Comparison of ENCODE assay signal across 8 mouse cellular contexts in genomic region chr5:143974931-143975630, GRCm38 (mm10). TPM values are rescaled to one million over a fixed set of nuclear protein-coding genes. Genes with fewer than 3 reads are reported as not detected.
DNase-seq lines count a peak whose midpoint lies in the region; ATAC-seq and TF ChIP-seq lines count a peak whose summit lies in the region.

No protein-coding gene starts in this region.

- H3K4me2 ChIP-seq in forebrain, embryonic 16.5 days (ENCODE audit: low read length), result no peak overlapping the region
- no peak overlapping the region for H3K4me2 ChIP-seq in lung, embryonic 15.5 days

- H3K27me3 ChIP-seq in forebrain, embryonic 16.5 days (replicated peaks; ENCODE audit: control insufficient read depth, insufficient read depth, low read length), result no peaks in the 10 kb centered on the region
- no peaks in the 10 kb centered on the region for H3K27me3 ChIP-seq in lung, embryonic 15.5 days

- no peaks in the 10 kb centered on the region for H3K9me3 ChIP-seq in forebrain, embryonic 16.5 days (ENCODE audit: control insufficient read depth, low read length)
- no peaks in the 10 kb centered on the region for H3K9me3 ChIP-seq in lung, embryonic 15.5 days

- peak; percentile 95 for TF ChIP-seq CTCF in layer of hippocampus, adult 2 months (conservative IDR thresholded peaks at IDR 0.05)

- peak; percentile 86 for DNase-seq in NIH3T3 (ENCODE audit: low read depth)
- peak; percentile 33 for DNase-seq in cerebellum, adult 11-12 months
- DNase-seq in heart, postnatal 36 days, result peak; percentile 69 to 71
- DNase-seq in layer of hippocampus, adult 2 months (ENCODE audit: low spot score in 2 of 2), result peak; percentile 34 to 64
- peak; percentile 61 for DNase-seq in ovary, postnatal 36 days (ENCODE audit: low spot score)
- DNase-seq in thymus, postnatal 4 days, result peak; percentile 74

- no peaks in the 10 kb centered on the region for H3K4me1 ChIP-seq in forebrain, embryonic 16.5 days (replicated peaks; ENCODE audit: control insufficient read depth, insufficient read depth, low read length)
- H3K4me1 ChIP-seq in lung, embryonic 15.5 days, result no peaks in the 10 kb centered on the region

- no peaks in the 10 kb centered on the region for H3K36me3 ChIP-seq in forebrain, embryonic 16.5 days (ENCODE audit: control insufficient read depth, insufficient read depth)
- no peaks in the 10 kb centered on the region for H3K36me3 ChIP-seq in lung, embryonic 15.5 days

- H3K4me3 ChIP-seq in forebrain, embryonic 16.5 days (replicated peaks; ENCODE audit: low read length), result no peak overlapping the region
- H3K4me3 ChIP-seq in layer of hippocampus, adult 2 months, result no peak overlapping the region
- H3K4me3 ChIP-seq in lung, embryonic 15.5 days, result no peak overlapping the region

- intact Hi-C loops in heart, postnatal 36 days (cut with DNase I), result loop anchor here (2.0 kb wide), 1 partner anchor 242 kb away; the partner anchor contains the start of gene Usp42

- 49% methylated on average over 4 of the region's 4 CpGs for WGBS in forebrain, embryonic 16.5 days
- WGBS in lung, embryonic 15.5 days, result 49% methylated on average over 4 of the region's 4 CpGs

- H3K9ac ChIP-seq in forebrain, embryonic 16.5 days (replicated peaks; ENCODE audit: low read depth, low read length), result no peak overlapping the region
- H3K9ac ChIP-seq in lung, embryonic 15.5 days, result no peak overlapping the region

- no peak overlapping the region for H3K27ac ChIP-seq in forebrain, embryonic 16.5 days (ENCODE audit: low read length)
- H3K27ac ChIP-seq in layer of hippocampus, adult 2 months, result no peak overlapping the region
- no peak overlapping the region for H3K27ac ChIP-seq in lung, embryonic 15.5 days

- ATAC-seq in forebrain, embryonic 16.5 days, result peak; percentile 58; the same call in 1 of the 2 replicates
- ATAC-seq in lung, embryonic 15.5 days (ENCODE audit: borderline replicate concordance, extremely low read depth, low FRiP score, low TSS enrichment), result peak; percentile 84

RNA-seq across cellular contexts. Expression of gene Ccz1, which starts 39.6 kb away (rescaled TPM):
- 95.7 and 97.2 TPM in 2 replicates for polyA plus RNA-seq in forebrain, embryonic 16.5 days (2015; fragmentation: Nextera tagmentation; extraction: Ambion mirVana)
- total RNA-seq in heart, postnatal 36 days (2021), result 10 to 100 TPM; 30.4 to 30.5 TPM
- 10 to 100 TPM; 37.1 to 41.2 TPM for total RNA-seq in layer of hippocampus, adult 2 months (2021)
- polyA plus RNA-seq in lung, embryonic 15.5 days (2015; fragmentation: Nextera tagmentation; extraction: Ambion mirVana), result 71.9 and 78.4 TPM in 2 replicates

RNA-seq across cellular contexts. Expression of gene Rsph10b, which starts 42.2 kb away (rescaled TPM):
- 2.3 and 4.1 TPM in 2 replicates for polyA plus RNA-seq in forebrain, embryonic 16.5 days (2015; fragmentation: Nextera tagmentation; extraction: Ambion mirVana)
- total RNA-seq in heart, postnatal 36 days (2021), result under 1 TPM; 0.11 to 0.19 TPM
- 1 to 10 TPM; 3.6 to 5.2 TPM for total RNA-seq in layer of hippocampus, adult 2 months (2021)
- 0.89 and 0.95 TPM in 2 replicates for polyA plus RNA-seq in lung, embryonic 15.5 days (2015; fragmentation: Nextera tagmentation; extraction: Ambion mirVana)

RNA-seq across cellular contexts. Expression of gene Gm42421, which starts 47.1 kb away (rescaled TPM):
- polyA plus RNA-seq in forebrain, embryonic 16.5 days (2015; fragmentation: Nextera tagmentation; extraction: Ambion mirVana), result 0.90 and 1.6 TPM in 2 replicates
- not detected for total RNA-seq in heart, postnatal 36 days (2021)
- 1 to 10 TPM in 1 of 2 experiments, under 1 TPM in 1; 0.54 to 2.2 TPM for total RNA-seq in layer of hippocampus, adult 2 months (2021)
- polyA plus RNA-seq in lung, embryonic 15.5 days (2015; fragmentation: Nextera tagmentation; extraction: Ambion mirVana), result 0.65 and 0.72 TPM in 2 replicates

RNA-seq across cellular contexts. Expression of gene Ocm, which starts 51.4 kb away (rescaled TPM):
- not detected in 2 replicates for polyA plus RNA-seq in forebrain, embryonic 16.5 days (2015; fragmentation: Nextera tagmentation; extraction: Ambion mirVana)
- total RNA-seq in heart, postnatal 36 days (2021), result not detected
- total RNA-seq in layer of hippocampus, adult 2 months (2021), result not detected
- not detected in 2 replicates for polyA plus RNA-seq in lung, embryonic 15.5 days (2015; fragmentation: Nextera tagmentation; extraction: Ambion mirVana)

Comparison
In these comparisons a context has a peak if more than half of its experiments do, and no peak if none do; other contexts are left out.
1. DNase-seq: peak in every context shown above with its lines; median percentile 86 in NIH3T3; 74 in thymus, postnatal 4 days; 70 in heart, postnatal 36 days; 61 in ovary, postnatal 36 days; 49 in layer of hippocampus, adult 2 months; 33 in cerebellum, adult 11-12 months.